Mouse (Mus musculus): ENCODE data around the gene Enpp1. TPM values are rescaled to one million over a fixed set of nuclear protein-coding genes. Genes with fewer than 3 reads are reported as not detected.

Gene Enpp1
- polyA plus RNA-seq (2017; shearing (Covaris generic)): 10 to 100 TPM; 14.4 to 14.7 TPM

DNA sequence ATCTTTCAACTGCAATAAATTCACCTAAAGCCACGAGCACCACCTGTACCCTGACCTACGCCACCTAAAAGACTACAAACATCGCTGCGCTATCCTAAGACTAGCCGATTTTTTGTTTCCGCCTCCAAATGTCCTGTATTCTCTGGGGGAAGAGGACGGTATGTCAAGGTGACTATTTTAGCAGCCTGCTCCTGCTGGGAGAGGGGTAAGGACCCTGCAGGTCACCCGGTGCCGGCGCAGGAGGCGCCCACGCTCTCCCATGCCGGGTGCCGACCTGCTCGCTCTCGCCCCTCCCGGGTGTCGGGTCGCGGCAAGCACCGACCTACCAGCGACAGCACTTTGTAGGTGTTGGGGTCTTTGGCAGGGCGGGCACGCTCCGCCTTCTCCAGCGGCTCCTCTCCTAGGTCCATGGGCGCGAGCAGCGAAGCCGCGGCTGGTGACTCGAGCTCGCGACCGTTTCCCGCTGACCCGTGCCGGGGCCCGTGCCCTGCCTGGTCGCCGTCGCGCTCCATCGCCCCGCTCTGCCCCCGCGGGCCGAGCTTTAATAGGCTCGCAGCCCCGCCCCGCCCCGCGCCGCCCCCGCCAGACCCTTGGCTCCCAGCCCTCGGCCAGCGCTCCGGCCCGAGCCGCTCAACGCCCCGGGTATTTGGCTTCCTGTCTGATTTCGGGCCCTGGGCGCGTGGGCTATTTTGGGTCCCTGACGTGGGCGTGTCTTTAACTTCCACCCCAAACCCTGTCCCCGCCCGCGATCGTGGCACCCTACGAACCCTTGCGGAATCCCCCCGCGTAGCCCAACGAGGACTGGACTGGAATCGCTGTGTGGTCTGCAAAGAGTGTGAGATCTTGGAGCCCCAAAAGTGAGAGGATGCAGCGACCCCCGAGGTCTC is at the start of gene Enpp1:
TSS of gene Enpp1 (minus strand) at position 680 of the 887 bp plus-strand sequence.

DNA sequence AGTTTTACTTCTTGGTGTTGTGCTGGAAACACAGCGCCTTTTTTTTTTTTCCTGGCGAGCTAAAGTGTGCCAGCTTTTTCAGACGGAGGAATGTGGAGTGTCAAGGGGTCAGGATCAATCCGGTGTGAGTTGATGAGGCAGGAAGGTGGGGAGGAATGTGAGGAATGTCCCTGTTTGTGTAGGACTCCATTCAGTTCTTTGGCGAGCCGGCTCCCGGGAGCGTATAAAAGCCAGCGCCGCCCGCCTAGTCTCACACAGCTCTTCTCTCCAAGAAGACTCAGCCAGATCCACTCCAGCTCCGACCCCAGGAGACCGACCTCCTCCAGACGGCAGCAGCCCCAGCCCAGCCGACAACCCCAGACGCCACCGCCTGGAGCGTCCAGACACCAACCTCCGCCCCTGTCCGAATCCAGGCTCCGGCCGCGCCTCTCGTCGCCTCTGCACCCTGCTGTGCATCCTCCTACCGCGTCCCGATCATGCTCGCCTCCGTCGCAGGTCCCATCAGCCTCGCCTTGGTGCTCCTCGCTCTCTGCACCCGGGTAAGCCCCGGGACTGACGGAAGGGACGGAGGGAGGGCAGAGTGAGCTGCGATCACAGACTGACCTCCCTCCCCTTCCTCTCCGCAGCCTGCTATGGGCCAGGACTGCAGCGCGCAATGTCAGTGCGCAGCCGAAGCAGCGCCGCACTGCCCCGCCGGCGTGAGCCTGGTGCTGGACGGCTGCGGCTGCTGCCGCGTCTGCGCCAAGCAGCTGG is 116.5 kb downstream of the Enpp1 start, which contains the start of gene Ccn2:
TSS of gene Ccn2 (plus strand) at position 193 of the 753 bp plus-strand sequence.

Other genes starting within 250 kb of the Enpp1 start
- under 1 TPM in 1 of 2 experiments, not detected in 1; 0.66 TPM for gene Ccn2, start 116.7 kb downstream of the Enpp1 start, polyA plus RNA-seq (2017; shearing (Covaris generic))
- gene Enpp3, start 130.7 kb upstream of the Enpp1 start, polyA plus RNA-seq (2017; shearing (Covaris generic)): under 1 TPM in 1 of 2 experiments, not detected in 1; 0.72 TPM
- gene Med23, start 157.8 kb upstream of the Enpp1 start, polyA plus RNA-seq (2017; shearing (Covaris generic)): 10 to 100 TPM; 28.6 to 30.5 TPM
- 10 to 100 TPM in 1 of 2 experiments, under 1 TPM in 1; 0.89 to 12.0 TPM for gene Arg1, start 215.3 kb upstream of the Enpp1 start, polyA plus RNA-seq (2017; shearing (Covaris generic))